Mouse (Mus musculus): ENCODE results near the gene Olfr514. TPM values are rescaled to one million over a fixed set of nuclear protein-coding genes. Genes with fewer than 3 reads are reported as not detected.
"Not testable (repeated sequence)": the region's sequence is repeated elsewhere in the genome, so short reads cannot be mapped to it uniquely, and the experiment has no call there.

The Olfr514 gene
- not detected for polyA plus RNA-seq (2012; fragmentation: generic; extraction: Trizol)
- long read RNA-seq, experiment 1, result 0 reads
- long read RNA-seq, experiment 2, result 0 reads

GRCm38 (mm10) chr7:108825897-108826296, at the start of gene Olfr514:
TSS of gene Olfr514 (minus strand) at chr7:108825997.
- TF ChIP-seq MYOG (IDR thresholded peaks at IDR 0.05; ENCODE audit: control insufficient read depth, extremely low read depth, insufficient read length), result no peak
- H3ac ChIP-seq (ENCODE audit: control insufficient read depth, insufficient read length, low read depth), result no peak within 1 kb of the TSS
- no peaks in the 10 kb centered on the region for H3K36me3 ChIP-seq (ENCODE audit: control insufficient read depth, insufficient read depth)
- H3K79me3 ChIP-seq (ENCODE audit: low read depth), result no peaks in the 10 kb centered on the region
- H3K79me2 ChIP-seq (ENCODE audit: control insufficient read depth, insufficient read depth), result no peaks in the 10 kb centered on the region
- no peak within 1 kb of the TSS for H3K4me3 ChIP-seq (ENCODE audit: insufficient read depth, poor library complexity, severe bottlenecking)
- no peaks in the 10 kb centered on the region for H3K27me3 ChIP-seq (ENCODE audit: control insufficient read depth, insufficient read depth, insufficient read length)

GRCm38 (mm10) chr7:108872279-108872678, 46.5 kb upstream of the Olfr514 start, which contains the start of gene Olfr517:
TSS of gene Olfr517 (minus strand) at chr7:108872379.
- no peaks in the 10 kb centered on the region for H3K36me3 ChIP-seq (ENCODE audit: control insufficient read depth, insufficient read depth)
- H3K27me3 ChIP-seq (ENCODE audit: control insufficient read depth, insufficient read depth, insufficient read length), result no peaks in the 10 kb centered on the region
- H3K4me3 ChIP-seq (ENCODE audit: insufficient read depth, poor library complexity, severe bottlenecking), result no peak within 1 kb of the TSS
- no peaks in the 10 kb centered on the region for H3K79me2 ChIP-seq (ENCODE audit: control insufficient read depth, insufficient read depth)
- no peak within 1 kb of the TSS for H3ac ChIP-seq (ENCODE audit: control insufficient read depth, insufficient read length, low read depth)
- TF ChIP-seq MYOG (IDR thresholded peaks at IDR 0.05; ENCODE audit: control insufficient read depth, extremely low read depth, insufficient read length) (no peak), MAX (IDR thresholded peaks at IDR 0.05) (no peak), MYOD1 (IDR thresholded peaks at IDR 0.05; ENCODE audit: control insufficient read depth, insufficient read length, low read depth) (no peak), FOSL1 (IDR thresholded peaks at IDR 0.05; ENCODE audit: insufficient read depth, low read length, poor library complexity, severe bottlenecking) (no peak), USF1 (IDR thresholded peaks at IDR 0.05; ENCODE audit: low read depth) (no peak), CEBPB (IDR thresholded peaks at IDR 0.05; ENCODE audit: low read depth) (no peak), CTCF (IDR thresholded peaks at IDR 0.05; ENCODE audit: control insufficient read depth, insufficient read depth, insufficient read length) (no peak)
- H3K79me3 ChIP-seq (ENCODE audit: low read depth), result no peaks in the 10 kb centered on the region

GRCm38 (mm10) chr7:108850429-108850828, 24.6 kb upstream of the Olfr514 start, which contains the start of gene Olfr516:
TSS of gene Olfr516 (minus strand) at chr7:108850529.
- Histone ChIP-seq H3K36me3 (ENCODE audit: control insufficient read depth, insufficient read depth) (no peaks in the 10 kb centered on the region), H3K79me3 (ENCODE audit: low read depth) (no peaks in the 10 kb centered on the region), H3ac (ENCODE audit: control insufficient read depth, insufficient read length, low read depth) (no peak within 1 kb of the TSS), H3K27me3 (ENCODE audit: control insufficient read depth, insufficient read depth, insufficient read length) (no peaks in the 10 kb centered on the region), H3K79me2 (ENCODE audit: control insufficient read depth, insufficient read depth) (no peaks in the 10 kb centered on the region), H3K4me3 (ENCODE audit: insufficient read depth, poor library complexity, severe bottlenecking) (no peak within 1 kb of the TSS)
- TF ChIP-seq MAX (IDR thresholded peaks at IDR 0.05), result no peak
- TF ChIP-seq FOSL1 (IDR thresholded peaks at IDR 0.05; ENCODE audit: insufficient read depth, low read length, poor library complexity, severe bottlenecking), result no peak
- no peak for TF ChIP-seq MYOG (IDR thresholded peaks at IDR 0.05; ENCODE audit: control insufficient read depth, extremely low read depth, insufficient read length)
- TF ChIP-seq CTCF (IDR thresholded peaks at IDR 0.05; ENCODE audit: control insufficient read depth, insufficient read depth, insufficient read length), result no peak
- no peak for TF ChIP-seq MYOD1 (IDR thresholded peaks at IDR 0.05; ENCODE audit: control insufficient read depth, insufficient read length, low read depth)
- TF ChIP-seq CEBPB (IDR thresholded peaks at IDR 0.05; ENCODE audit: low read depth), result no peak
- no peak for TF ChIP-seq USF1 (IDR thresholded peaks at IDR 0.05; ENCODE audit: low read depth)

GRCm38 (mm10) chr7:108814593-108815215, 11.1 kb downstream of the Olfr514 start:
- not testable (repeated sequence) for H3K79me3 ChIP-seq (ENCODE audit: low read depth); H3K36me3 ChIP-seq (ENCODE audit: control insufficient read depth, insufficient read depth); H3K27me3 ChIP-seq (ENCODE audit: control insufficient read depth, insufficient read depth, insufficient read length); H3K79me2 ChIP-seq (ENCODE audit: control insufficient read depth, insufficient read depth); H3K4me3 ChIP-seq (ENCODE audit: insufficient read depth, poor library complexity, severe bottlenecking); H3ac ChIP-seq (ENCODE audit: control insufficient read depth, insufficient read length, low read depth)

- Histone ChIP-seq H3K36me3 (ENCODE audit: control insufficient read depth, insufficient read depth) (no peaks in the 10 kb centered on the region), H3K4me3 (ENCODE audit: insufficient read depth, poor library complexity, severe bottlenecking) (no peak overlapping the region), H3K27me3 (ENCODE audit: control insufficient read depth, insufficient read depth, insufficient read length) (no peaks in the 10 kb centered on the region), H3ac (ENCODE audit: control insufficient read depth, insufficient read length, low read depth) (no peak overlapping the region), H3K79me3 (ENCODE audit: low read depth) (no peaks in the 10 kb centered on the region), H3K79me2 (ENCODE audit: control insufficient read depth, insufficient read depth) (no peaks in the 10 kb centered on the region)
- TF ChIP-seq CTCF (IDR thresholded peaks at IDR 0.05; ENCODE audit: control insufficient read depth, insufficient read depth, insufficient read length), result no peak
- no peak for TF ChIP-seq MYOD1 (IDR thresholded peaks at IDR 0.05; ENCODE audit: control insufficient read depth, insufficient read length, low read depth)
- no peak for TF ChIP-seq USF1 (IDR thresholded peaks at IDR 0.05; ENCODE audit: low read depth)
- TF ChIP-seq MAX (IDR thresholded peaks at IDR 0.05), result no peak
- TF ChIP-seq FOSL1 (IDR thresholded peaks at IDR 0.05; ENCODE audit: insufficient read depth, low read length, poor library complexity, severe bottlenecking), result no peak
- no peak for TF ChIP-seq CEBPB (IDR thresholded peaks at IDR 0.05; ENCODE audit: low read depth)
- TF ChIP-seq MYOG (IDR thresholded peaks at IDR 0.05; ENCODE audit: control insufficient read depth, extremely low read depth, insufficient read length), result no peak
Measured at GRCm38 (mm10) chr7:108797205-108797933, 28.4 kb downstream of the Olfr514 start.

Other genes starting within 250 kb of the Olfr514 start
- 0.01 TPM for gene Olfr506, start 215.2 kb downstream of the Olfr514 start, polyA plus RNA-seq (2012; fragmentation: generic; extraction: Trizol)
- not detected for gene Olfr507, start 204.2 kb downstream of the Olfr514 start, polyA plus RNA-seq (2012; fragmentation: generic; extraction: Trizol)
- gene Olfr508, start 196.0 kb downstream of the Olfr514 start, polyA plus RNA-seq (2012; fragmentation: generic; extraction: Trizol), result not detected
- not detected for gene Olfr509, start 174.1 kb downstream of the Olfr514 start, polyA plus RNA-seq (2012; fragmentation: generic; extraction: Trizol)
- not detected for gene Olfr510, start 159.6 kb downstream of the Olfr514 start, polyA plus RNA-seq (2012; fragmentation: generic; extraction: Trizol)
- gene Olfr512, start 112.7 kb downstream of the Olfr514 start, polyA plus RNA-seq (2012; fragmentation: generic; extraction: Trizol), result not detected
- gene Olfr513, start 75.0 kb downstream of the Olfr514 start, polyA plus RNA-seq (2012; fragmentation: generic; extraction: Trizol), result not detected
- not detected for gene Olfr516, start 24.5 kb upstream of the Olfr514 start, polyA plus RNA-seq (2012; fragmentation: generic; extraction: Trizol)
- not detected for gene Olfr517, start 46.4 kb upstream of the Olfr514 start, polyA plus RNA-seq (2012; fragmentation: generic; extraction: Trizol)
- gene Olfr518, start 59.0 kb upstream of the Olfr514 start, polyA plus RNA-seq (2012; fragmentation: generic; extraction: Trizol), result not detected
- gene Olfr519, start 68.4 kb upstream of the Olfr514 start, polyA plus RNA-seq (2012; fragmentation: generic; extraction: Trizol), result not detected
- 0.02 TPM for gene Nlrp10, start 104.2 kb upstream of the Olfr514 start, polyA plus RNA-seq (2012; fragmentation: generic; extraction: Trizol)
- 191 TPM for gene Eif3f, start 108.4 kb upstream of the Olfr514 start, polyA plus RNA-seq (2012; fragmentation: generic; extraction: Trizol)
- 0.01 TPM for gene Tub, start 124.3 kb upstream of the Olfr514 start, polyA plus RNA-seq (2012; fragmentation: generic; extraction: Trizol)